Mouse (Mus musculus) layer of hippocampus, postnatal 14 days (tissue): ENCODE results near the gene Npb. TPM values are rescaled to one million over a fixed set of nuclear protein-coding genes. Genes with fewer than 3 reads are reported as not detected.

Source experiments
- microRNA-seq, 2 experiments: library from miRNA; unstranded; fragments of <30 nt; microRNA quantifications; one replicate each; pipeline ENCODE4 v1.2.0; 2021
- total RNA-seq, 2 experiments: library from RNA; stranded (reverse); gene quantifications; 2 replicates each; pipeline ENCODE4 v1.2.3; 2021

The Npb gene
- total RNA-seq, 2 experiments from 2014 or later: 2.3 to 2.7 TPM

Small RNAs within 50 kb of the gene (microRNA-seq; reads per million reads assigned to microRNA genes)
- 0.23 to 0.85 reads per million in 2 experiments for gene Mir6936

Other genes starting within 250 kb of the Npb start
- under 1 TPM; 0.48 to 0.67 TPM for gene Fscn2, start 246.9 kb upstream of the Npb start, total RNA-seq
- 10 to 100 TPM; 31.9 to 38.1 TPM for gene Faap100, start 229.7 kb upstream of the Npb start, total RNA-seq
- 10 to 100 TPM; 64.4 to 65.6 TPM for gene Nploc4, start 170.8 kb upstream of the Npb start, total RNA-seq
- 1 to 10 TPM in 1 of 2 experiments, not detected in 1; 1.4 TPM for gene Tspan10, start 165.8 kb upstream of the Npb start, total RNA-seq
- gene Pde6g, start 155.0 kb upstream of the Npb start, total RNA-seq: under 1 TPM in 1 of 2 experiments, not detected in 1; 0.43 TPM
- gene Oxld1, start 150.4 kb upstream of the Npb start, total RNA-seq: 10 to 100 TPM; 14.5 to 15.9 TPM
- gene Ccdc137, start 150.4 kb upstream of the Npb start, total RNA-seq: 10 to 100 TPM; 22.5 to 22.7 TPM
- gene Arl16, start 140.9 kb upstream of the Npb start, total RNA-seq: 10 to 100 TPM; 56.7 to 61.6 TPM
- 10 to 100 TPM; 71.3 to 73.5 TPM for gene Mrpl12, start 123.9 kb upstream of the Npb start, total RNA-seq
- 10 to 100 TPM; 25.6 to 27.2 TPM for gene Slc25a10, start 116.6 kb upstream of the Npb start, total RNA-seq
- under 1 TPM; 0.28 to 0.36 TPM for gene Gcgr, start 77.8 kb upstream of the Npb start, total RNA-seq
- 10 to 100 TPM; 86.1 to 89.0 TPM for gene Mcrip1, start 58.8 kb upstream of the Npb start, total RNA-seq
- gene Ppp1r27, start 57.3 kb upstream of the Npb start, total RNA-seq: not detected
- gene P4hb, start 35.2 kb upstream of the Npb start, total RNA-seq: 100 to 1,000 TPM; 142 to 157 TPM
- gene Arhgdia, start 26.9 kb upstream of the Npb start, total RNA-seq: 100 to 1,000 TPM; 366 to 384 TPM
- gene Alyref, start 10.1 kb upstream of the Npb start, total RNA-seq: 10 to 100 TPM; 69.3 to 77.0 TPM
- 10 to 100 TPM; 88.0 to 96.5 TPM for gene Anapc11, start 10.1 kb upstream of the Npb start, total RNA-seq
- 100 to 1,000 TPM; 150 TPM for gene Pcyt2, start 9.5 kb downstream of the Npb start, total RNA-seq
- gene Sirt7, start 16.8 kb downstream of the Npb start, total RNA-seq: 10 to 100 TPM; 35.0 to 35.4 TPM
- gene Mafg, start 25.1 kb downstream of the Npb start, total RNA-seq: 10 to 100 TPM; 85.5 to 89.8 TPM
- gene Pycr1, start 35.3 kb downstream of the Npb start, total RNA-seq: 1 to 10 TPM; 4.7 to 5.1 TPM
- gene Myadml2, start 39.7 kb downstream of the Npb start, total RNA-seq: 1 to 10 TPM; 3.0 to 3.5 TPM
- 10 to 100 TPM in 1 of 2 experiments, 1 to 10 TPM in 1; 7.9 to 10.2 TPM for gene Notum, start 52.7 kb downstream of the Npb start, total RNA-seq
- gene Aspscr1, start 64.5 kb downstream of the Npb start, total RNA-seq: 10 to 100 TPM; 54.2 to 58.9 TPM
- 10 to 100 TPM; 26.8 to 28.9 TPM for gene Cenpx, start 105.3 kb downstream of the Npb start, total RNA-seq
- 10 to 100 TPM; 56.0 to 58.2 TPM for gene Lrrc45, start 105.4 kb downstream of the Npb start, total RNA-seq
- 10 to 100 TPM; 83.9 to 98.6 TPM for gene Rac3, start 113.0 kb downstream of the Npb start, total RNA-seq
- gene Dcxr, start 118.8 kb downstream of the Npb start, total RNA-seq: 10 to 100 TPM; 10.4 to 12.0 TPM
- 1 to 10 TPM; 2.1 to 2.2 TPM for gene Cbr2, start 123.6 kb downstream of the Npb start, total RNA-seq
- 10 to 100 TPM; 16.1 to 21.9 TPM for gene Hmga1b, start 154.3 kb downstream of the Npb start, total RNA-seq
- 10 to 100 TPM; 79.0 to 81.2 TPM for gene Rfng, start 175.7 kb downstream of the Npb start, total RNA-seq
- gene Gps1, start 175.8 kb downstream of the Npb start, total RNA-seq: 100 to 1,000 TPM; 137 to 138 TPM
- 10 to 100 TPM; 40.1 to 45.5 TPM for gene Dus1l, start 187.9 kb downstream of the Npb start, total RNA-seq
- gene Fasn, start 216.1 kb downstream of the Npb start, total RNA-seq: 100 to 1,000 TPM; 223 to 257 TPM